7 mouse cellular contexts compared by ENCODE assay signal in genomic region chr9:21751347-21751746, GRCm38 (mm10). TPM values are rescaled to one million over a fixed set of nuclear protein-coding genes. Genes with fewer than 3 reads are reported as not detected.
DNase-seq lines count a peak whose midpoint lies in the region; ATAC-seq and TF ChIP-seq lines count a peak whose summit lies in the region.

No protein-coding gene starts in this region.

- H3K36me3 ChIP-seq in liver, adult 2 months (ENCODE audit: control insufficient read depth, insufficient read depth, low read length), result peaks cover 25% of the 10 kb centered on the region
- peaks cover 37% of the 10 kb centered on the region for H3K36me3 ChIP-seq in liver, embryonic 11.5 days (ENCODE audit: control insufficient read depth, insufficient read depth, low read length)
- H3K36me3 ChIP-seq in heart, postnatal 0 days (replicated peaks; ENCODE audit: control insufficient read depth, insufficient read depth, low read length), result peaks cover 22% of the 10 kb centered on the region

- peaks cover 14% of the 10 kb centered on the region for H3K4me1 ChIP-seq in liver, adult 2 months (ENCODE audit: control insufficient read depth, insufficient read depth, low read length)
- peaks cover 6% of the 10 kb centered on the region for H3K4me1 ChIP-seq in liver, embryonic 11.5 days (replicated peaks; ENCODE audit: control insufficient read depth, insufficient read depth, low read length)
- H3K4me1 ChIP-seq in heart, postnatal 0 days (ENCODE audit: control insufficient read depth, insufficient read depth), result peaks cover 48% of the 10 kb centered on the region

- TF ChIP-seq CTCF in liver, adult 2 months (IDR thresholded peaks at IDR 0.05; ENCODE audit: low read depth, low read length), result peak; percentile 72
- TF ChIP-seq CTCF in heart, postnatal 0 days (IDR thresholded peaks at IDR 0.05; ENCODE audit: low read depth), result peak; percentile 64

- 29% methylated on average over 6 of the region's 6 CpGs for WGBS in liver, adult 2 months
- WGBS in liver, embryonic 11.5 days, result 73% methylated on average over 6 of the region's 6 CpGs
- WGBS in heart, postnatal 0 days, result 43% methylated on average over 6 of the region's 6 CpGs

- H3K9ac ChIP-seq in liver, adult 2 months (ENCODE audit: low read depth, low read length), result no peak overlapping the region
- no peak overlapping the region for H3K9ac ChIP-seq in liver, embryonic 11.5 days (ENCODE audit: low read depth, low read length)
- H3K9ac ChIP-seq in heart, postnatal 0 days (replicated peaks; ENCODE audit: low read depth, low read length), result no peak overlapping the region

- no peak overlapping the region for H3K4me2 ChIP-seq in liver, embryonic 11.5 days
- no peak overlapping the region for H3K4me2 ChIP-seq in heart, postnatal 0 days (ENCODE audit: low read depth, low read length)

- no peak overlapping the region for H3K4me3 ChIP-seq in liver, adult 2 months (ENCODE audit: insufficient read depth, low read depth, low read length)
- H3K4me3 ChIP-seq in liver, embryonic 11.5 days (ENCODE audit: low read depth, low read length), result no peak overlapping the region
- no peak overlapping the region for H3K4me3 ChIP-seq in heart, postnatal 0 days (ENCODE audit: low read depth, low read length)

- DNase-seq in liver, adult 2 months (ENCODE audit: extremely low read depth, low read depth, low spot score), result peak; percentile 56
- DNase-seq in liver, embryonic 11.5 days (ENCODE audit: low spot score), result no peak
- peak; percentile 79 for DNase-seq in brain, adult 2 months (ENCODE audit: low read depth, low spot score)
- DNase-seq in heart, postnatal 0 days (ENCODE audit: low spot score), result peak; percentile 64
- DNase-seq in retina, postnatal 1 day, result peak; percentile 40
- no peak for DNase-seq in thymus, postnatal 36 days
- DNase-seq in thymus, postnatal 10 days (ENCODE audit: low spot score in 2 of 2), result no peak

- TF ChIP-seq POLR2A in liver, adult 2 months (IDR thresholded peaks at IDR 0.05; ENCODE audit: extremely low read depth, insufficient read depth, low read length), result no peak

- no peaks in the 10 kb centered on the region for H3K27me3 ChIP-seq in liver, adult 2 months (ENCODE audit: control insufficient read depth, insufficient read depth, low read length)
- no peaks in the 10 kb centered on the region for H3K27me3 ChIP-seq in liver, embryonic 11.5 days (replicated peaks; ENCODE audit: control insufficient read depth, insufficient read depth, low read length)
- H3K27me3 ChIP-seq in heart, postnatal 0 days (ENCODE audit: control insufficient read depth, insufficient read depth, low read length), result no peaks in the 10 kb centered on the region

- no peaks in the 10 kb centered on the region for H3K79me2 ChIP-seq in liver, adult 2 months (ENCODE audit: control insufficient read depth, insufficient read depth, low read length)

- H3K9me3 ChIP-seq in liver, embryonic 11.5 days (ENCODE audit: control insufficient read depth, low read length), result no peaks in the 10 kb centered on the region
- no peaks in the 10 kb centered on the region for H3K9me3 ChIP-seq in heart, postnatal 0 days (replicated peaks; ENCODE audit: control insufficient read depth, low read length)

- peak overlapping the region; percentile 16; the same call in 1 of the 2 replicates for H3K27ac ChIP-seq in liver, adult 2 months (replicated peaks; ENCODE audit: insufficient read depth, low read depth, low read length)
- no peak overlapping the region; the same call in 1 of the 2 replicates for H3K27ac ChIP-seq in liver, embryonic 11.5 days (ENCODE audit: low read depth, low read length)
- peak overlapping the region; percentile 82 for H3K27ac ChIP-seq in heart, postnatal 0 days (ENCODE audit: low read depth)

- no peak for ATAC-seq in liver, embryonic 11.5 days (replicated peaks; ENCODE audit: low FRiP score)
- ATAC-seq in heart, postnatal 0 days (ENCODE audit: insufficient read depth, low read depth), result peak; percentile 45

- no peak for TF ChIP-seq EP300 in heart, postnatal 0 days (IDR thresholded peaks at IDR 0.05; ENCODE audit: low read depth)

RNA-seq across cellular contexts. Expression of gene Spc24, which starts 8.8 kb away (rescaled TPM):
- 15.3 and 17.9 TPM in 2 replicates for total RNA-seq in liver, adult 2 months (2014; rRNA removed)
- polyA plus RNA-seq in liver, adult 2 months (2012; rRNA removed), result 11.6 and 14.4 TPM in 2 replicates
- 151 and 170 TPM in 2 replicates for polyA plus RNA-seq in liver, embryonic 11.5 days (2014; fragmentation: Nextera tagmentation; extraction: Ambion mirVana)
- total RNA-seq in heart, postnatal 0 days (2014; rRNA removed; ENCODE audit: low replicate concordance), result 22.3 and 76.0 TPM in 2 replicates
- 35.2 and 40.3 TPM in 2 replicates for polyA plus RNA-seq in heart, postnatal 0 days (2015; fragmentation: Nextera tagmentation; extraction: Ambion mirVana)

RNA-seq across cellular contexts. Expression of gene Ldlr, which starts 28.1 kb away (rescaled TPM):
- total RNA-seq in liver, adult 2 months (2014; rRNA removed), result 61.4 and 82.8 TPM in 2 replicates
- 105 and 116 TPM in 2 replicates for polyA plus RNA-seq in liver, adult 2 months (2012; rRNA removed)
- polyA plus RNA-seq in liver, embryonic 11.5 days (2014; fragmentation: Nextera tagmentation; extraction: Ambion mirVana), result 18.8 and 23.9 TPM in 2 replicates
- 36.8 and 42.9 TPM in 2 replicates for total RNA-seq in heart, postnatal 0 days (2014; rRNA removed; ENCODE audit: low replicate concordance)
- polyA plus RNA-seq in heart, postnatal 0 days (2015; fragmentation: Nextera tagmentation; extraction: Ambion mirVana), result 8.0 and 10.9 TPM in 2 replicates

RNA-seq across cellular contexts. Expression of gene Kank2, which starts 47.2 kb away (rescaled TPM):
- 12.8 and 20.7 TPM in 2 replicates for total RNA-seq in liver, adult 2 months (2014; rRNA removed)
- 27.2 and 34.5 TPM in 2 replicates for polyA plus RNA-seq in liver, adult 2 months (2012; rRNA removed)
- 4.7 and 6.7 TPM in 2 replicates for polyA plus RNA-seq in liver, embryonic 11.5 days (2014; fragmentation: Nextera tagmentation; extraction: Ambion mirVana)
- total RNA-seq in heart, postnatal 0 days (2014; rRNA removed; ENCODE audit: low replicate concordance), result 78.5 and 92.4 TPM in 2 replicates
- polyA plus RNA-seq in heart, postnatal 0 days (2015; fragmentation: Nextera tagmentation; extraction: Ambion mirVana), result 10.3 and 10.9 TPM in 2 replicates

Comparison
In these comparisons a context has a peak if more than half of its experiments do, and no peak if none do; other contexts are left out.
1. DNase-seq: peak in liver, adult 2 months (single experiment), brain, adult 2 months (single experiment), heart, postnatal 0 days (single experiment) and retina, postnatal 1 day (single experiment); none in liver, embryonic 11.5 days (single experiment), thymus, postnatal 36 days (0 of 2) and thymus, postnatal 10 days (0 of 2).